Mouse (Mus musculus): ENCODE data around the gene Peak1.

The Peak1 gene

DNA sequence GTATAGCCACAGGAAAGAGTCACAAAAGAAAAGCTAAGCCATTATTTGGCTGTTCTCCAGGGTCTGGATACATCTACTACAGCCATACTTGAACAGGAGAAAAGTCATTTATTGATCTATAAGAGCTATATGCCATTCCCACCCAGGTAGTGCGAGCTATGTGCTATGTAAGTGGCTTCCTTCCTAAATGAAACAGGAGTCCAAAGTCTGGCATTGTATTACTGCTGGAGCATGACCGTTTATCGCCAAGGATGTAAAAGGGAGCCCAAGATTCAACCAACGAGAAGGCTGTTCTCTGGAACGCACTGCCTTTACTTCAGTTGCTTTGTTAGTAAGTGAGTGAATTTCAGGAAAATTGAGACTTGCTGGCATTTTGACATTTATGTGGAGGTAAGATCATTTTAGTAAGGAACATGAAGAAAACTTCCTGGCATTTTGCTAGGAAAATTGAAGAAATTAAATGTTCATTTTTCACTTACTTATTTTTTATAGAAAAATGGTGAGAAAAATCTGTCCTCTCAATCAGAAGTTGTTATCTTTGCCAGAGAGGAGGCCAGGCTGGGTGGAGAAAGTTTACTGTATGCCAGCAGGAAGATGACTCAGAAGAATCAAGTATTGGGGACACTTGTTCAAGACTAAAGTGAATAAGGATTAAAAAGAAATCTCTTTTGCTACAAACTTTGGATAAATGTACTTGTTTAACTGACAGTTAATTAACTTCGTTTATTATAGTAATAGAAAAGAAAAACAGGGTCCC lies 162.0 kb downstream of the Peak1 start:
- DNase-seq (ENCODE audit: low spot score in 2 of 2), result no peak

DNA sequence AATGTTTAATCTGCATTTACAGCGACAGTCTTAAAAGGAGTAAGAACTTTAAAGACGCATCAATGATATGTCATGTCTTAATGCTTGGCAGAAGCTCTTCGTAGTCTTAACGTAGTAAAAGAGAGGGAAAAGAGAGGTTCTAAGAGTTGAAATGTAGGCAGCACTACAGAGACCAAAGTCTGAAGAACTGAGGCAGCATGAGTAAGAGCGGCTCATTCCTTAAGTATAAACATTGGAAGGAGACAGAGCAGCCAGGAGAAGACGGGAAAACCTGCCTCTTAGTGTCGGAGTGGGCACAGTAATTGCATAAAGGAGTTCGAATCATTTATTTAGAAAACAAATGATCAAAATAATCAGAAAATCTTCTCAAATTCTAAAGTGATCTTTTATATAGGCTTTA lies 173.5 kb downstream of the Peak1 start:
- no peak for DNase-seq (ENCODE audit: low spot score in 2 of 2)

DNA sequence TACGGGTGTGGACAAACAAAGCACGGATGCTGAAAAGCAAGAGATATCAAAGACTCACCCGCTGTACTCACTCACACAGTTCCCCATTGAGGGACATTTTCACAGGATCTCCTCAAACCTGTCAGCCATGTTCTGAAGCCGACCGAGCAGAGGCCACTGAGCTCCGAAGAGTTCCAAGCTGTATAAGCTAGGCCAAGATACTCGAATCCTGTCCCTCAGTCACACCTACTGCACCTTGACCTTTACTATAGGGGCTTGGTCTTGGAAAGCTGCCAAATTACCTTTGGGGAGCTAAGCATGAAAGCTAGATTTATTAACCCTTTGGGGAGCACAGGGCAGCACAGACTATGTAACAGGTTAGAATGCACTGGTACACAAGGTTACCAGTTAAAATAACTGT lies 174.0 kb downstream of the Peak1 start:
- no peak for DNase-seq (ENCODE audit: low spot score in 2 of 2)

DNA sequence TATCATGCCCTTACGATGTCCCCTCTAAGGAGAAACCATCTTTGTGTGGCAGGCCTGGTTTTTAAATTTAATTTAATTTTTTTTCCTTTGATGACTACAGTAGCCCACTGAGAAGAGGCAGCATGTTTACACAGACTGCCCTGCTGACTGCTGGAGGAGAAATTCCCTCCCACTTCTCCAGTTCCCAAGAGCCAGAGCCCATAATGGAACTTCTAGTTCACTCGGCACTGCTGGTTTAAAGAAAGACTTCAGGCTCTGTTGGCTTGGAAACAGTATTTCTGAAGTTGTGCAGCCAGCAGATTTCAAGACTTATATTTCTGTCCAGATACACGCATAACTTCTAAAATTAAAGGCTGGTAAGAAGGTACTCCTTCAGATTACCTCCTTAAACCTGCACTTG lies 175.2 kb downstream of the Peak1 start:
- DNase-seq (ENCODE audit: low spot score in 2 of 2), result no peak

DNA sequence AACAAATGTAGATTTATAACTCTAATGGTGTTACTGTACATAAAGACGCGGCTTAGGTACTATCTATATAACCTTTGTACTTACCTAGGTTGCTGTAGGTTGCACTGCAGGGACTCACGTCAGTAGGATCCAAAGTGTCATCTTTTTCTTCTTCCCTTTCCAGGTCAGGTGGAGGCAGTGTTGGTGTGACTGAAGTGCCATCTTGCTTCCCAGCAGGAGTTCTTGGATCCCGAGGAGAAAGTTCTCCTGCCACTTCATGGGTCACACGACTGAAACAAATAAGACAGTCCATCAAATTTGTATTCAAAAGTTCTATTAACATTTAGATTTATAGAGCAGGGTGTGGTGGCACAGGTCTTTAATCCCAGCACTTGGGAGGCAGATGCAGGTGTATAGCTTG lies 176.8 kb downstream of the Peak1 start:
- DNase-seq (ENCODE audit: low spot score in 2 of 2), result no peak

DNA sequence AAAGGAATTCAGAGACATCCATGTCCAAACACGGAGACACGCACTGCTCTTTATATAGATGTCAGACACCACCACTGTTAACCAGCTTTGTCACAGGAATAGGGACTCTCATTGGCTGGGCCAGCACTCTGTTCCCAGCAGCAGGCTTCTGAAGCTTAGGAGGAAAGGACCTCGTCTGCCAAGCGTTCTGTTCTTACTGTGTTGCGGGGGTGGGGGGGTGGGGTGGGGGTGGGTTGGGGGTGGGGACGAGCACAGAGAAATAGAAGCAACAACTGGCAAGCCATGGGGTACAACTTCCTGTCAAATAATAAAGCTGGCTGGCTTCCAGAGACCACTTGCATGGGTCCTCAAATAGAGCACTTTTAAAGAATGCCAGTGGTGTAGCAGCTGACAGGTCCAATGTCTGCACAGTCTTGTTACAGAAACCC lies 182.0 kb downstream of the Peak1 start:
- DNase-seq (ENCODE audit: low spot score in 2 of 2), result no peak

DNA sequence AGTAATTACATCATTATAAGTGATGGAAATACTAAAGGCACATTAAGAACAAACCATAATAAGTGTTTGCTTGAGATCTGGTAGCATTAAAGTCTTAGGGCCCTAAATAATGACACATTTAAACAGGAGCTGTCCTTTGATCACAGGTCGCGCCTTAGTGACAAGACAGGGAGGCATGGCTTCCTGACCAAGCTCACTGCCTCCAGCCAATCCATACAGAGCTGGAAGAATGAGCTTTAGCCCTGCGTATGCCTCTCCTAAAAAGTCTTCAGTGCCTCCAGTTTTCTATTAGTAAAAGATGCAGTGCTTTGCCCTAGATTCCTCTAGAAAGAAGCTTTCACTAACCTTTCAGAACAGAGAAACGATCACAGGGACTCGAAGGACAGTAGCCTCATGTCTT lies 182.6 kb downstream of the Peak1 start:
- no peak for DNase-seq (ENCODE audit: low spot score in 2 of 2)

DNA sequence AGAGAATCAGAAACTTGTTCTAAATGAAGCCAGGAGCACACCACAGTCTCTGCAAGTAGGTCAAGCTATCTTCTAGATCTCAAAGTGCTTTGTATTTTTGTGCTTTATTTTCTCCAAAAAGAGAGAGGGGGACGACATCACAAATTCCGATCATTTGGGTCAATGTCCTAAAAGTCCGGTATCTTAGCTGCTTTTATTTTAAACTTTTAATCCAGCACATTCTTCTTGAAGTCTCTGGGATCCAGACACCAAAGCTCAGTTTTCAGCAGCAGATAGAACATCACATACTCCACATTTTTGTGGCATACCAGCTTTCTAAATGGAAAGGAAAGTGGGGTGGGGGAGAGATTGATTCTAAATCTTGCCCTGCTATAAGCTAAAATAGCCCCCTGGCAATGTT lies 183.3 kb downstream of the Peak1 start:
- DNase-seq (ENCODE audit: low spot score in 2 of 2), result no peak

DNA sequence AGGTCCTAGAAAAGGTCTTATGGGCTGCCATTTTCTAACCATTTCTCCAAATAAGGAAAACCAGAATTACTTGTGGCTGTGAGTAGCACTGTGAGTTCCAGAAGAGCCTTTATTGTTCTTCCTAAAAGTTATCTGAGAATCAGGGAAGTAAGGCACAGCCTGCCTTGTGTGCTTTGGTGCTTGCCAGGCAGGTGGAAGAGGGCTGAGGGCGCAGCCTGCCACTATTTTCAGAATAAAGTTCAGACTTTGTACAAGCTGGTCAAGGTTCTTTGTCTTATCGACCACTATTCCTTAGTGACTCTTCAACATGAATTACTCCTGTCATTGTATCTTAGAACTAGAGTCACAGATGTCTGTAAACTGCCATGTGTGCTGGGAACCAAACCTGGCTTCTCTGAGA lies 184.6 kb downstream of the Peak1 start:
- no peak for DNase-seq (ENCODE audit: low spot score in 2 of 2)

DNA sequence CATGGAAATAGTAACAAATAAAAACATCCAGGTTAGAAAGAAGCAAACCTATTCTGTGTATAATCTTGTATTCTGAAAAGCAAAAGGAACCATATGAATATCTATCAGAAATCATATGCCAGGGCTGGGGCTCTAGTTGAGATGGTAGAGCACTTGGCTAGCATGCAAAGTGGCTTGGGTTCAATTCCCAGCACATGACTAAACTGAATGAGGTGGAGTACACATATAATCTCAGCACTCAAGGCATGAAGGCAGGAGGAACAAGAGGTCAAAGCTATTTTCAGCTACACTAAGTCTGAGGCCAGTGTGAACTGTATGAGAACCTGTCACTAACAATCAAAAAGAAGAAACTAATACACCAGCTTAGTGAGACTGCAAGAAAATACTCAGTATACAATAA lies 187.0 kb downstream of the Peak1 start:
- DNase-seq (ENCODE audit: low spot score in 2 of 2), result no peak

DNA sequence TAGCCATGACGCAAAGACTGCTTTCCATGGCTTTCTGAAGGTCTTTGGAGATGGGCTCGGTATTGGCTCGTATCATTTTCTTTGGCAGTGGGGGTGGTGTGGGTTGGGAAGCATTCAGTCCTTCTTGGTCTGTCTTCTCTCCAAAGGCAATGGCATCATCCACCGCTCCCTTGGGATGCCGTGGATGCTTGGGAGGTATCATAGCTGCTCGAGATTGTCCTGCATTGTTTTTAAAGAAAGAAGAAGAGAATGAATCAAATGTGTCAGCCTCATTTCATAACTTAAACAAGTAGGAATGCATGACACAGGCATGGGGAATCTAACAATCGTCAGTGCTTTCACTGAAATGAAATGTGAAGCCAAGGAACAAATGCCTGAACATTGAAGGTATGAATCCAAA lies 190.2 kb downstream of the Peak1 start:
- no peak for DNase-seq (ENCODE audit: low spot score in 2 of 2)

DNA sequence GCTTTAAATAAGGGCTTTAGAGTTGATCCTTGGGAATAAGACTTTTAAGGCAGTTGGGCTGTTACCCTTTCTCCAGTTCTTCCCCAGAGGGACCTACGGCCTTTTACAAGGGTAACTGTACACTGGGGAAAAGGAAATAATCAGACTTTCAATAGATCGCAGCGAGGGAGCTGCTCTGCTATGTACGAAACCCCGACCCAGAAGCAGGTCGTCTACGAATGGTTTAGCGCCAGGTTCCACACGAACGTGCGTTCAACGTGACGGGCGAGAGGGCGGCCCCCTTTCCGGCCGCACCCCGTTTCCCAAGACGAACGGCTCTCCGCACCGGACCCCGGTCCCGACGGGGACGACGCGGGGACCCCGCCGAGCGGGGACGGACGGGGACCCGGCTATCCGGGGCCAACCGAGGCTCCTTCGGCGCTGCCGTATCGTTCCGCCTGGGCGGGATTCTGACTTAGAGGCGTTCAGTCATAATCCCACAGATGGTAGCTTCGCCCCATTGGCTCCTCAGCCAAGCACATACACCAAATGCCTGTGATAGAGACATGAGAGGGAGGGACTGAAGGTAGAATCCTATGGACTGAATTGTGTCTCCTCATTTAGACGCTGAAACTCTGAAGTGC lies 194.3 kb downstream of the Peak1 start:
- peak; percentile 85 to 88 for DNase-seq (ENCODE audit: low spot score in 2 of 2)

DNA sequence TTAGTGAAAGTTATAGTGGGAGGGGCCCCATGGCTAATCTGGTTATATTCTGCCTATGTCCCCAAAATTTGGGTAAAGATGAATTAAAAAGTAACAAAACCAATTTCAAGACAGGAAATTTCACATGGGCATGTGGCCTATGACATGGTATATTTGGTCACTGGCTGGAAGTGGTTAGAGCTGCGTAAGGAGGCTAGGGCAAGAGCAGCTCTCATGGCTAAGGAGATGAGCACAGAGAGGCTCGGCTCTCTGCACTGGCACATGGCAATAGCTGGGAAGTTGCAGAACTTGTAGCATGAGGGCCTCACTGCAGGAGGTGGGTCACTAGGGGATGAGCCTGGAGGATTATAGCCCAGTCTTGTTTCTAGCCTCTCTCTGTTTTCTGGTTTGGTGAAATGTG lies 199.0 kb downstream of the Peak1 start:
- no peak for DNase-seq (ENCODE audit: low spot score in 2 of 2)

DNA sequence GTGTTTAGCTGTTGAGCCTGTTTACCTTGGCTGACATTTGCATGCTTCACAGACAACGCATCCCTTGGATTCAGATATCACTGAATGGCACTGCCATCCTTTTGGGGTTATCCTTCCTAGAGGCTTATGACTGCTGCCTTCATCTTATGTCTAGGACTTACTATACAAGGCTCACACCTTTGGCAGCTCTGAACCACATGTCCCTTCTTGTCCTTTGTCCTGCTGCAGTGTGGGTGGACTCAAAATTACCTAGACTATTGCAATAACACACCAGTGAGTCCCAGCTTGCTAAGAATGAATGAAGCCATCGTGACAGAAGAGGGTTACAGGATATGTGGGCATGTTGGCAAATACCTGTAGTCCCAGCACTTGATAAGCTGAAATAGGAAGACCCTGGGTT lies 199.8 kb downstream of the Peak1 start:
- DNase-seq (ENCODE audit: low spot score in 2 of 2), result no peak

DNA sequence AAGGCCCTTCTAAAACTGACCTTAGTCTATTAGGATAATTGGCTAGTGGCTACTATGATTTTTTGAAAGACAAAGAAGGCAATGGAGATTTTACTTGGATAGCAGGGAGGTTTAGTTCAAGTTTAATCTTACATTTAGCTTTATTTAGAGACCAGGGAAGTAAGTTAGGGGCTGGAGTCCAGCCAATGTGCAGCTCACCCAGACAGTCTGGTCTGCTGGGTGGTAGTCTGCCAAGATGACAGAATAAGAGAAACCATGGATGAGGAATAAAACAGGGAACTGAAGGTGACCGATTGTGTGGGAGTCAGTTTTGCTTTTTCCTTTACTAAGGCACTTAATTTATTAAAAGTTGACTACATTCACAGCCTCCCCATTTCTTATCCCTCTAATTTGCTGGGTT lies 200.5 kb downstream of the Peak1 start:
- DNase-seq (ENCODE audit: low spot score in 2 of 2), result no peak

DNA sequence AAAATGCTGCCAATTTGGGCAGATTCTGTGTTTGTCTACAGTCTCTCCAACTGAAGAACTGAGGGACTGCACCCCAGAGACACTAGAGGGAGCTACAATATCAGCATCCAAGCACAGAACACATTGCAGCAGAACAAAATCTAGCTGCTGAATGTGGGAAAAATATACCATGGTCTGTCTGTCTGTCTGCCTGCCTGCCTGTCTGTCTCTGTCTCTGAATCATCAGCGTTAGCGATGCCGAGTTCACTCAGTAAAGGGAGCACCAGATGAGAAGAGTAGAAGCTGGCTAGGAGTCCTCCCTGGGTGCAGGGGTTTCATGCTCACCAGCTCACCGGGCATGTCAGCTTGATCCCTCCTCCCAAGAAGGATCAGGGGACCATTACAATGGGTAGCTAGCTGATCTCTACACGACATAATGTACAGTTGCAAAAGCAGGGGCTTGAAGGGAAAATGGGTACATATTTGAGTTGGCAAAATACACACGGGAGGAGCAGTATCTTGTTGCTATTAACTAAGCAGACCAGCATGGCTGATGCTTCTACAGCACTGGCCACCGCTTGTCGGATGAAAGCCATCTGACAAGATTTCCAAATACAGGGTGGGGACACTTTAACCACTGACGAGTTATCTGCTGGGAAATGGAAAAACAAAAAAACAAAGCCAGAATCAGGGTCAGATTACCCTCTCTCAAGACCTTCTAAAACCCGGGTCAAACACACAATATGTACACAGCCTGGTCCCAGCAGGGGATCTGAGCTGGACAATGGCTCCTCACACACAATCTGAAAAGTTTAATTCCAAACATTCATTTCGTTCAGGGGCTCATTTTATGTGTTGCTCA lies 204.2 kb downstream of the Peak1 start:
- DNase-seq (ENCODE audit: low spot score in 2 of 2), result peak; percentile 45 to 47

DNA sequence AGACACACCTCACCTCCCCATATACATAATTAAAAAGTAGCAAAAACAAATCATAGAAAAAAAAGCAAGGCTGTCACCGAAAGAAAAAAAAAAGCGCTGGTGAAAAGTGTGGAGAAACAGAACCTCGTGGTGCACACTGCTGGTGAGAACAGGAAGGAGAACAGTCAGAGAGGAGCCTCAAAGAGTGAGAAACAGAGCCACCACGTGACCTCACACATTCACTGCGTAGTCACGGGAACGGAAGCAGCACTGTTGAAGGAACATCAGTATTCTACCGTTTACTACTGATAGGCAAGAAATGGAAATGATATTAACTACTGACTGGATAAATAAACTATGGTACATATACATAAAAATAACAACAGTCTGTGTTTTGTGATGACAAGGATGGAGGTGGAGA lies 209.1 kb downstream of the Peak1 start:
- DNase-seq (ENCODE audit: low spot score in 2 of 2), result no peak

DNA sequence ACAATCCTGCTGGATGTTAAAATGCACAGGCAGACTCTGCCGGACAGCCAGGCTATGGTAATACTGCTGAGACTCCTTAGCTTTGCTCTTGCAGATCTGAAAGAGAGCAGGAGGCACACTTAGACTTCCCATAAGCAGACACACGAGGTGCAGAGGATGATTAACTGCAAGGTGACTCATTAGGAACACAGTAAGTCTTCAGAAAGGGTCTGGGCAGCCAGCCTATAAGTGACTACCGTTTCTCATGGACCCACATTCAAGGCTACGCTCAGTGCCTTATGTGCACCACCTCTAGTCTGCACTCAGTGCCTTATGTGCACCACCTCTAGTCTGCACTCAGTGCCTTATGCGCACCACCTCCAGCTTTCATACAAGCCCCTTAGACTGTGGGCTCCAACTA lies 210.4 kb downstream of the Peak1 start:
- no peak for DNase-seq (ENCODE audit: low spot score in 2 of 2)

DNA sequence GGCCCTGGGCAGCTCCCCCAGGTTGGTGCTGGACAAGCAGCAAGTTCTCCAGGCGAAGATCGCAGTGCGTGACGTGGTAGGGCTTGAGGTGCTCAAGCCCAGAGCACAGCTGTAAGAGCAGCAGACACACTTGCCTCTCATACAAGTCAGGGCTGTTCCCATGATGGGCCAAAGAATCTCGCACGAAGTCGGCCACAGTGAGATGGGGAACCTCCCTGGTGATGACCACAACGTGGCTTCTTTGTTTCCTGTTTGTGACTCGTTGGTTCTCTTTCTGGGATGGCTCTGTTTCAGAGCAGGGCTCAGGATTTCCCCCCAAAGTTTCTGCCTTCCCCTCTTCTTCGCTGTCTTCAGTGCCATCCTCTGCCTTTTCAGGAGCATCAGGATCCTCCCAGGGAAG lies 210.8 kb downstream of the Peak1 start:
- no peak for DNase-seq (ENCODE audit: low spot score in 2 of 2)

DNA sequence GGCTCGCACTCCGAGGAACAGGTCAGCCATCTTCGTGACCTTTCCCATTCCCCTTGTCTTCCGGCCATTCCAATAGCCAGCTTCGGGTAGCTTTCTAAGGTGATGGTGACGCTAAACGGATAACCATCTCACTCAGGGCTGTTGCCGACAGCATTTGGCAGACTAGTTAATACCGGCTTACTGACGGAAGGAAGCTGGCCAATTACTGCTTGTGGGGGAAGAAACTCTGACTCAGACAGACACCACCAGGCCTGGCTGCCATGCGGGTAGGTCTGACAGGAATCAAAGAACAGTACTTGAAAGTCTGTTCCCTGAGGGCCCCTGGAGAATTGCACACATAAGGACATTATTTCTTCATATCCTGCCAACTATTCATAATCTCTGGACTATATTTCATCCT lies 212.5 kb downstream of the Peak1 start:
- no peak for DNase-seq (ENCODE audit: low spot score in 2 of 2)

DNA sequence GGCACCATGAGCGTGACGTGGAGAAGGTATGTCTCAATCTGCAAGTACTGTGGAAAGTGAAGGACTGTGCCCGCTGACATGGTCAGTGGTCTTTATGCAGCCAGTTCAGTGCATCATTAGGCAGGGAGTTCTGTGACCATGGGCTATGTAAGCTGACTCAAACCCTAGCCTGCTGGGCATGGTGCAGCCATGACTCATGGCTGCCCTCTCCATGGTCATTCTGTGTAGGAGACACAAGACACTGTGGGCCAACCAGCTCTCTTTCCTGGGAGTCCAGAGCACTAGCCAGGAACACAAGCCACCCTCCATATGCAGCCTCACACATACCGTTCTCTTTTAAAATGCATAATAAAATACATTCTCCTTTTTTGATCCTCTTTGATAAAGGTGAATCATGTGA lies 213.6 kb downstream of the Peak1 start:
- DNase-seq (ENCODE audit: low spot score in 2 of 2), result no peak

DNA sequence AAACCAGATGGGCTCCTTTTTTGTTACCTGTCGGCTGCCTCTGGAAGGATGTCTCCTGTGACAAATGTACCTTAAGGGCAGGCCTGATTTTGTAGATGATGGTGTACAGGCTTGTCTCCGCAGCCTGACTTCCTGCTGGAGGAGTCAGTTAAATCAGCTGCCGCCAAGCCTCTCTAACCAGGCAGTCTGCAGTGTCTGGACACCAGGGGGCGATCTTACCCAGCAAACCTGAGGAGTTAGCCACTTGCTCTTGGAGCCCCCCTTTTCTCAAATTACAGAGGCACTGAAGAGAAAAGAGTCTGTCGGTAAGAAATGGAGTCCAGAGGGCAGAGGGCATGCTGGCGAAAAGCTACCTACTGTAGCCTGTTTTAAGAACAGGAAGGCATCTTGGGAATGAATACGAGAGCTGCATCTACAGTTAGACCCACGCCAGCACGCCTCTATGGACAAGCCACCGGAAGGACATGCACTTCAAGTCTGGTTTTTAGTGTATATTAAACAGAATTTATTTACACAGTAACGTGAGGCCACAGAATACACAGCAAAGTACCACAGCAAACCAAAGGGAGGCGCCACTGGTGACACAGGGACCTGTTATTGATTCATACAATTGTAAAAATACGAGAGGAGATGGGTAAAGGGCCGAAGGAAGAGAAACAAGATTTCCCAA lies 217.1 kb downstream of the Peak1 start:
- DNase-seq (ENCODE audit: low spot score in 2 of 2), result peak; percentile 74 to 80
